Mouse (Mus musculus): Measurements from ENCODE around the gene Agap2. TPM values are rescaled to one million over a fixed set of nuclear protein-coding genes. Genes with fewer than 3 reads are reported as not detected.

Agap2 gene
- polyA plus RNA-seq, 1 experiment from 2014 or later, result 0.04 TPM

DNA sequence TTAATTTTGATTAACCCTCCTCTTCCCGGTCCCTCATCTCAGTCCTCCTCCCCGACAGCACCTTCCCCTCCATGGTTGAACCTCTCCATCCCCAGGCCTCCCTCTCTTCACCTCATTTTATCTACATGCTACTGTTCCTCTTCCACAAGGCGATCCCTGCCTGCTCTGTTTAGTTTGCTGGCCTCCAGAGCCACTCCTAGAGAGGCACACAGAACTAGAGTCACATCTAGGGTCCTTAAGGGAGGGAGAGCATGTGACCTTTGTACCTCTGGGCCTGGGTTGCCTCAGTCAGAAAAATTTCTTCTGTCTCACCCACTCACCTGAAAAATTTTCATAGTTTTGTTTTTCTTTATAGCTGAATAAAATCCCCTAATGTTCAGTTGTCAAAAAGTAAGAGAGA is 62.8 kb downstream of the Agap2 start:
- no peak overlapping the region for H3K4me3 ChIP-seq (replicated peaks; ENCODE audit: low read depth, low read length)
- no peak for TF ChIP-seq CTCF (IDR thresholded peaks at IDR 0.05; ENCODE audit: low read depth)
- no peaks in the 10 kb centered on the region for H3K9me3 ChIP-seq (replicated peaks; ENCODE audit: low read length)
- H3K27ac ChIP-seq, result no peak overlapping the region
- no peaks in the 10 kb centered on the region for H3K4me1 ChIP-seq (replicated peaks; ENCODE audit: insufficient read depth, low read length)
- 82% methylated on average over 3 of the region's 3 CpGs for WGBS
- H3K27me3 ChIP-seq (ENCODE audit: insufficient read depth, low read length), result no peaks in the 10 kb centered on the region
- DNase-seq (ENCODE audit: low spot score) (no peak), ATAC-seq (replicated peaks; ENCODE audit: low FRiP score, low read depth) (no peak)
- no peaks in the 10 kb centered on the region for H3K36me3 ChIP-seq (ENCODE audit: insufficient read depth, low read length)
- H3K9ac ChIP-seq (ENCODE audit: low read depth, low read length), result no peak overlapping the region
- no peak overlapping the region for H3K4me2 ChIP-seq (ENCODE audit: low read length)

DNA sequence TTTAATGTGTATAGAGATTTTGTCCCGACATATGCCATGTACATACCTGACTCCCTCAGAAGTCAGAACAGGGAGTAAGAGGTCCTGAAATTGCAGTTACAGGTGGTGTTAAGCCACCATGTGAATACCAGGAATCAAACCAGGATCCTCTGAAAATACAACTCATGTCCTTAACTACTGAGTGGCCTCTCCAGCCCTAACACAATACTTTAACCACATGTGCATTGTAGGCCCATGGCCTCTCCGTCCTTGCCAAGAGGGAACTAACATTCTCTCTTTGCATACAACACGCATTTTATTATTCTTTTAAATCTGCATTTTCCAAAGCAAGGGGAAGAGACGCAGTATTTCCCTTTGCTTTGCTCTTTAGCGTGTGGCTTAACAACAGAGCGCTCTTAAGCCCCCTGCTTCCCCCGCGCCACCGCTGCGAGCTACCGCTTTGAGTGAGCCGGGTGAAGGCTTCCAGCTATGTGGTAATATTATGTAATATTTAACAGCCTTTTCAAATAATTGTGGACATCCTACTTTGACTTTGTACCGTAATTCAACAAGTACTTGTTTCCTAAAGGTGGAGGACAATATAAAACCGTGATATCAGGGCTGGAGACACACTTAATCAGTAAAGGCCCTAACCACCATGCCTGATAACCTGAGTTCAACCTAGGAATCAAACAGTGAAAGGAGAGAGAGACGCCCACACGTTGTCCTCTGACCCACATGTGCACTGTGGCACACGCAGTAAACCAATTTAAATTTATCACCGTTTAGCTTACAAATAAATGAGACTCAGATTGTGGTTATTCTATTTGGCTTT is 63.5 kb downstream of the Agap2 start:
- WGBS, result 77% methylated on average over 18 of the region's 18 CpGs
- Histone ChIP-seq H3K36me3 (ENCODE audit: insufficient read depth, low read length) (no peaks in the 10 kb centered on the region), H3K9ac (ENCODE audit: low read depth, low read length) (no peak overlapping the region), H3K27me3 (ENCODE audit: insufficient read depth, low read length) (no peaks in the 10 kb centered on the region), H3K27ac (no peak overlapping the region), H3K4me1 (replicated peaks; ENCODE audit: insufficient read depth, low read length) (no peaks in the 10 kb centered on the region), H3K4me3 (replicated peaks; ENCODE audit: low read depth, low read length) (no peak overlapping the region), H3K9me3 (replicated peaks; ENCODE audit: low read length) (no peaks in the 10 kb centered on the region), H3K4me2 (ENCODE audit: low read length) (no peak overlapping the region)
- ATAC-seq (replicated peaks; ENCODE audit: low FRiP score, low read depth), result no peak
- no peak for DNase-seq (ENCODE audit: low spot score)
- no peak for TF ChIP-seq CTCF (IDR thresholded peaks at IDR 0.05; ENCODE audit: low read depth)

- 76% methylated on average over 11 of the region's 11 CpGs for WGBS
- ATAC-seq (replicated peaks; ENCODE audit: low FRiP score, low read depth) (no peak), DNase-seq (ENCODE audit: low spot score) (no peak)
- Histone ChIP-seq H3K4me3 (replicated peaks; ENCODE audit: low read depth, low read length) (no peak overlapping the region), H3K4me1 (replicated peaks; ENCODE audit: insufficient read depth, low read length) (no peaks in the 10 kb centered on the region), H3K27me3 (ENCODE audit: insufficient read depth, low read length) (no peaks in the 10 kb centered on the region), H3K27ac (no peak overlapping the region), H3K9ac (ENCODE audit: low read depth, low read length) (no peak overlapping the region), H3K4me2 (ENCODE audit: low read length) (no peak overlapping the region), H3K9me3 (replicated peaks; ENCODE audit: low read length) (no peaks in the 10 kb centered on the region), H3K36me3 (ENCODE audit: insufficient read depth, low read length) (no peaks in the 10 kb centered on the region)
- no peak for TF ChIP-seq CTCF (IDR thresholded peaks at IDR 0.05; ENCODE audit: low read depth)
Measured at GRCm38 (mm10) chr10:127140971-127141370, 65.9 kb downstream of the Agap2 start.

- no peaks in the 10 kb centered on the region for H3K4me1 ChIP-seq (replicated peaks; ENCODE audit: insufficient read depth, low read length)
- WGBS, result 55% methylated on average over 8 of the region's 8 CpGs
Measured at GRCm38 (mm10) chr10:127141500-127141899, 66.4 kb downstream of the Agap2 start.

More at GRCm38 (mm10) chr10:127141500-127141899, 66.4 kb downstream of the Agap2 start:
- no peak overlapping the region for H3K4me3 ChIP-seq (replicated peaks; ENCODE audit: low read depth, low read length)
- no peak for ATAC-seq (replicated peaks; ENCODE audit: low FRiP score, low read depth)
- no peaks in the 10 kb centered on the region for H3K27me3 ChIP-seq (ENCODE audit: insufficient read depth, low read length)
- no peaks in the 10 kb centered on the region for H3K9me3 ChIP-seq (replicated peaks; ENCODE audit: low read length)
- H3K4me2 ChIP-seq (ENCODE audit: low read length), result no peak overlapping the region
- no peak overlapping the region for H3K27ac ChIP-seq
- TF ChIP-seq CTCF (IDR thresholded peaks at IDR 0.05; ENCODE audit: low read depth), result no peak
- H3K9ac ChIP-seq (ENCODE audit: low read depth, low read length), result no peak overlapping the region
- DNase-seq (ENCODE audit: low spot score), result no peak
- no peaks in the 10 kb centered on the region for H3K36me3 ChIP-seq (ENCODE audit: insufficient read depth, low read length)

Other genes starting within 250 kb of the Agap2 start
- gene Atp23, start 173.9 kb upstream of the Agap2 start, polyA plus RNA-seq (2015; fragmentation: Nextera tagmentation; extraction: Ambion mirVana), result 20.5 and 22.6 TPM in 2 replicates
- 62.4 and 68.5 TPM in 2 replicates for gene Ctdsp2, start 96.6 kb upstream of the Agap2 start, polyA plus RNA-seq (2015; fragmentation: Nextera tagmentation; extraction: Ambion mirVana)
- gene Avil, start 74.6 kb upstream of the Agap2 start, polyA plus RNA-seq (2015; fragmentation: Nextera tagmentation; extraction: Ambion mirVana), result 0.07 and 0.10 TPM in 2 replicates
- 97.3 and 109 TPM in 2 replicates for gene Tsfm, start 44.4 kb upstream of the Agap2 start, polyA plus RNA-seq (2015; fragmentation: Nextera tagmentation; extraction: Ambion mirVana)
- gene Mettl1, start 33.9 kb upstream of the Agap2 start, polyA plus RNA-seq (2015; fragmentation: Nextera tagmentation; extraction: Ambion mirVana), result 37.4 and 40.2 TPM in 2 replicates
- 0.89 and 1.3 TPM in 2 replicates for gene Eef1akmt3, start 33.8 kb upstream of the Agap2 start, polyA plus RNA-seq (2015; fragmentation: Nextera tagmentation; extraction: Ambion mirVana)
- gene Cyp27b1, start 27.0 kb upstream of the Agap2 start, polyA plus RNA-seq (2015; fragmentation: Nextera tagmentation; extraction: Ambion mirVana), result 38.9 and 58.0 TPM in 2 replicates
- gene March9, start 15.1 kb upstream of the Agap2 start, polyA plus RNA-seq (2015; fragmentation: Nextera tagmentation; extraction: Ambion mirVana), result 1.6 and 1.9 TPM in 2 replicates
- 1,113 and 1,153 TPM in 2 replicates for gene Cdk4, start 11.8 kb upstream of the Agap2 start, polyA plus RNA-seq (2015; fragmentation: Nextera tagmentation; extraction: Ambion mirVana)
- 157 and 171 TPM in 2 replicates for gene Tspan31, start 5.0 kb upstream of the Agap2 start, polyA plus RNA-seq (2015; fragmentation: Nextera tagmentation; extraction: Ambion mirVana)
- gene Os9, start 45.8 kb downstream of the Agap2 start, polyA plus RNA-seq (2015; fragmentation: Nextera tagmentation; extraction: Ambion mirVana), result 107 and 114 TPM in 2 replicates
- gene B4galnt1, start 89.9 kb downstream of the Agap2 start, polyA plus RNA-seq (2015; fragmentation: Nextera tagmentation; extraction: Ambion mirVana), result 15.0 and 16.4 TPM in 2 replicates
- 2.8 and 3.1 TPM in 2 replicates for gene Slc26a10, start 105.4 kb downstream of the Agap2 start, polyA plus RNA-seq (2015; fragmentation: Nextera tagmentation; extraction: Ambion mirVana)
- 27.9 and 29.0 TPM in 2 replicates for gene Arhgef25, start 114.8 kb downstream of the Agap2 start, polyA plus RNA-seq (2015; fragmentation: Nextera tagmentation; extraction: Ambion mirVana)
- 83.3 and 85.1 TPM in 2 replicates for gene Dtx3, start 120.4 kb downstream of the Agap2 start, polyA plus RNA-seq (2015; fragmentation: Nextera tagmentation; extraction: Ambion mirVana)
- gene Pip4k2c, start 136.3 kb downstream of the Agap2 start, polyA plus RNA-seq (2015; fragmentation: Nextera tagmentation; extraction: Ambion mirVana), result 45.0 and 50.1 TPM in 2 replicates
- gene Kif5a, start 188.1 kb downstream of the Agap2 start, polyA plus RNA-seq (2015; fragmentation: Nextera tagmentation; extraction: Ambion mirVana), result 0.28 and 0.47 TPM in 2 replicates
- gene Dctn2, start 191.1 kb downstream of the Agap2 start, polyA plus RNA-seq (2015; fragmentation: Nextera tagmentation; extraction: Ambion mirVana), result 177 and 190 TPM in 2 replicates
- 10.5 and 10.7 TPM in 2 replicates for gene Mbd6, start 213.7 kb downstream of the Agap2 start, polyA plus RNA-seq (2015; fragmentation: Nextera tagmentation; extraction: Ambion mirVana)
- gene Mars, start 236.5 kb downstream of the Agap2 start, polyA plus RNA-seq (2015; fragmentation: Nextera tagmentation; extraction: Ambion mirVana), result 99.1 and 103 TPM in 2 replicates
- gene Arhgap9, start 246.7 kb downstream of the Agap2 start, polyA plus RNA-seq (2015; fragmentation: Nextera tagmentation; extraction: Ambion mirVana), result 3.7 and 3.8 TPM in 2 replicates